Mouse (Mus musculus) c-Kit-negative CD71-positive TER-119-positive erythroid progenitor cells, embryonic 14.5 days (primary cell): ENCODE measurements around the gene Ceacam19.
"Not testable (repeated sequence)": the region's sequence is repeated elsewhere in the genome, so short reads cannot be mapped to it uniquely, and the experiment has no call there.

Experiments
- DNase-seq: peaks from one replicate; pipeline ENCODE4 v3.0.0-alpha.2; 2013; ENCODE audit warnings: low read depth, low spot score

Ceacam19 gene

DNA sequence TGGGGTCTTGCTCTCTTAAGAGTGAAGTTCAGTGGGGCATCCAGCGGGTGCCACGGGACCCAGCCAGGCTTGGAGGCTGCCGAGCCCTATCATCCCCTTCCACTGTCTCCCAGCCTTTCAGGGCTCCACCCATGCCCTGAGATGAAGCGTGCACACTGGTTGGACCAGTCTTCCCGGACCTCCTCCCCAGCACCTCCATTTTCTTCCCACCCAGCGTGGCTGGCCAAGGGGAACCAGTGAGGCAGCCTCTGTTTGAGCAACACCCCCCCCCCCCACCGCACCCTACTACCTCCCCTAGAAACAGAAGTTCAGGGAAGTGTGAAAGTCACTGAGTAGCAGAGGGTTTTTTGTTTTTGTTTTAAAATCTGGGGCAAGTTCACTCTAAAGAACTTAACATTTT, at the start of gene Ceacam19:
Ceacam19 (minus strand) TSS at position 117 of the 400 bp plus-strand sequence.
- DNase-seq, result no peak

DNA sequence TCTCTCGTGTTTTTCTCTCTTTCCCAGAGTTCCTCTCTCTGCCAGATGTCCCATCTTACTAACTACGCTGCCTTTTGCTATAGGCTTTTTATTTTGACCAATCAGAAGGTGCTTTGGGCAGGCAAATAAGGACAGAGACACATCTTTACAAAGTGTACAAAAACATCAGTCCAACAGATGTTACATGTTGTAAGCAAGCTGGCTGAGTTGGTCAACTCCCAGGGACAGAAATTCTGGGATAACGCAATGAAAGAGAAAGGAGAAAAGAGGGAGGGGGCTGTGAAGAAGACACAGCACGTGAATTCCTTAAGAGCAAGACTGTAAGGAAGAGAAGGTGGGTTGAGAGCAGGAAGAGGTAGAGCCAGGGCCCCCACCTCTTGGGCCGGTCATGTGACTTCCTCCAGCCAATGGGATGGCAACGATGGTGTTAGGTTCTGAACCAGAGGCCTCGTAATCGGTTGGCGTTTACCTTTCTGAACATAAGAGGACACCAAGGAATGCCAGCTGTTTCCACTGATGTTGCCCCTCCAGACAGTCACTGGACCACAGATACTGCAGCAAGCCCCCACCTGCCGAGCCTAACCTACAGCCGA, 49.6 kb upstream of the Ceacam19 start:
- DNase-seq, result no peak

DNA sequence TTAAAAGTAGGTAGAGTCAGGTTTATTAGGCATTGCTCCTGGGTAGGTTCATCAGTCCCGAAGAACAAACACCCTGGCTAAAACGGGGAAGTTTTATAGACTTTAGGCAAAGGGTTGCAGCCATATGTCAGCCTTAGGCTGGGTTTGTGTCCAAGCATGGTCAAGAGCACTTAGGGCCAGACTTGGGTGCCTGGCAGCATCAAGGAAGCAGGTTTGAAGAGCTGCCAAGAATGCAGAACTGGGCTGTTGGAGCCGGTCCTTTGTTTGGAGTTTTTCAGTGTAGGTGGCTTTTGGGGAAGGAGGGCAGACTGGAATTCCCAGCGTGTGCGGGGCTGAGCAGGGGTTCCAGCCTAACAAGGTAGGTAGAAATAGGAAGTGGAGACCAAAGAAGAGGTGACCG, 48.2 kb upstream of the Ceacam19 start:
- DNase-seq, result no peak

- DNase-seq, result no peak
These were observed 47.5 kb upstream of the Ceacam19 start for GRCm38 (mm10) chr7:19935171-19935751.

- no peak for DNase-seq
These were observed 45.4 kb upstream of the Ceacam19 start for GRCm38 (mm10) chr7:19932877-19933809.

DNA sequence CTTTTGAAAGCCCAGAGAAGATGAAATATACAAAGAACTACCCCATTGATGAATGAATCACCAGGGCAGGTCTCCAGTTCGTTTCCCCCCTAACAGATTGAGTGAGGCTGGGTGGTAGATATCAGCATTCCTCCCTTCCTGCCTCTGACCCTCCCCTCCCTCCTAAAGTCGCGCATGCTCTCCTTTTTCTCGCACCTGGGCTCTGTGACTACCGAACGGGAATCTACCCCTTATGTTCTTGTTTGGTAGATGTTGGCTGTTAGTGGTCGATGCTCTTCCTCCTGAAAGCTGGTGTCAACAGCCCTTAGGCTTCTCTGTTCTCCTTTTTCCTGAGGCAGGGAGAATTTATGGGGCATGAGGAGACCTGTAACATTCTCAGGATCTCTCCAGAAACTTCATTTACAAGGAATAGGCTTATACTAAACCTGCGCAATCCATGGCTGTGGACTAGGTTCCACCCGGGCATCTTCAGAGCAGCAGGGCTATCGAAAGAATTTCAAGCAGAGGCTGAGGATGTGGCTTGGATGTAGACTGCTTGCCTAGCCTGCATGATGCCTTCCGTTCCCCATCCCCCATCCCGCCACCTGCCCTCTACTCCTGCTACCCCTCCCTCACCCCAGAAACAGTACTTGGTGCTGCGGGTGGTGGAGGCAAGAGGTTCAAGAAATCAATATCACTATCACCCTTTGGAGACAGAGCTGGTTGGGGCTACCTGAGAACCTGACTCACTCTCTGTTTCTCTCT, 44.5 kb upstream of the Ceacam19 start:
- no peak for DNase-seq

GRCm38 (mm10) chr7:19930481-19930880, 42.7 kb upstream of the Ceacam19 start:
- not testable (repeated sequence) for DNase-seq

GRCm38 (mm10) chr7:19928486-19928885, 40.7 kb upstream of the Ceacam19 start:
- no peak for DNase-seq

DNA sequence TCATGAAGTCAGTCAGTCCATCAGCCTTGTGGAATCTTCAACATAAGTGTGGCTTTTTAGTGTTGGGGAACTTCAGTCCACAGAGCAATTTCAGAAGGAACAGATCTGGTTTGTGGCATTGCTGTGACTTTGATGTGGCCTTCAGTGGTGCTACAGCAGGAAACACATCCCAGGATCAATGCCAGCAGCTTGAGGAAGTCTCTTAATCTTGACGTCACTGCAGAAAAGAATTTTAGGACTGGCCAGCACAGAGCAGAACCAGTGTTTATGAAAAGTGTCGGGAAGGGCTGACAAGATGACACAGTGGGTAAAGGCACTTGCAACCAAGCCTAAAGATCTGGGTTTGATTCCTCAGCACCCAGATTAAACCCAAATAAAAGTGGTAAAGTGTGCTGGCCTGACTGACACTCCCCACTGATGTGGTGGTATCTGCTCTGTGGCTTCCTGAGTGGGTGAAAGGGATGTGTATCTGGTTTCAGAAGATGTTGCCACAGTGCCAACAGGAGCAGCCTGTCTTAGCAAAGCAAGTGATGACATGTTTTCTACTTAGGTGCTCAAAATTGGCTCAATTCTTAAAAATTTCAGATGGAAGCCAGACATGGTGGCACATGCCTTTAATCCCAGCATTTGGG, 39.2 kb upstream of the Ceacam19 start:
- DNase-seq, result no peak

DNA sequence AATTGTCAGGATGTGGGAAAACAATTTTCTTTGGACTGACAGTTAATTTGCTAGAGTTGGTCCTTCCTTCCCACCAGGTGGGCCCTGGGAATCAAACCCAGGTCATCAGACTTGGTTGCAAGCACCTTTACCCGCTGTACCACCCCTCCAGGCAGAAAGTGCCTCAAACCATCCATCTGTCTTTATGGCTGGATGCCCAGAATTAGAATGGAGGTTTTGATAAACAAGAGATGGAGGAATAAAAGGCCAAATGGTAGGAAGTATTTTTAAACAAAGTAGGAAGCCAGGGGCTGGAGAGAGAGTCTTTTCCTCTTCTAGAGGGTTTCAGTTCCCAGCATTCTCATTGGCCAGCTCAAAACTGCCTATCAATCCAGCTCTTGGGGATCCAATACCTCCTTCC, 37.6 kb upstream of the Ceacam19 start:
- no peak for DNase-seq

DNA sequence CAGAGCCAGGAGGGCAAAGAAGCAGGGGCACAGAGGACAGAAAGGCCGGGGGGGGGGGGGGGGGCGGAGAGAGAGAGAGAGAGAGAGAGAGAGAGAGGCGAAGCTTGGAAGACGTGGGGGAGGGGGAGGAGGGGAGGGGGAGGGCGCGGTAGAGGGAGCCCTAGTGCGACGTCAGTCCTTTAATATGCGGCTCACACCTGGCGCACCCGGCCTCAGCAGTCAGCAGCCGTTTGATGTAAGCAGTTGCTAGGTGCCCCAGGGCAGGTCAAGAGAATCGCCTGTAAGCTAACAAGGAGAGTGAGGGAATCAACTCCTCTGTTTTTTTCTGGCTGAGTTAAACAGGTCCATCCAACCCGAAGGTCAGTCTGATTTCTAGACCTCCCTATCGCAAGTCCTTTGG, 36.0 kb upstream of the Ceacam19 start:
- no peak for DNase-seq

DNA sequence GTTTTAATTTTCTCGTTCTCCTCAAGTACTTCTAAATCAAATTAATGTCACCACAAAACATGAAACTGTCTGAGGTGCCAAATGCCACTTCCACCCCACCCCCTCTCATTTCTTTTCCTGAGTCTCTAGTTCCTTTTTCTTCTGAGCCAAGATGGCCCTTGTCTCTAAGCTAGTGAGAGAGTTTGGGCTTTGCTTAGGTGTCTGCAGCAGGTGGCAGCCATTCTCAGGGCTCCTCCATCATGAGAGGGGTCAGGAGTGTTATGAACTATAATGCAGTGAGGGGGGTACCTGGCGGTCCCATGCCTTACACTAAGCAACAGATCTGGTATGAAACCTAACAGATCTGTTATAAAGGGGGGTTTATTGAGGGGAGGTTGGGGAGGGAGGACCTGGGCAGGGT, 35.6 kb upstream of the Ceacam19 start:
- DNase-seq, result no peak

- no peak for DNase-seq
These were observed 32.9 kb upstream of the Ceacam19 start, which contains the start of gene Pvr for GRCm38 (mm10) chr7:19920506-19921261. Pvr (minus strand) TSS chr7:19921160.

DNA sequence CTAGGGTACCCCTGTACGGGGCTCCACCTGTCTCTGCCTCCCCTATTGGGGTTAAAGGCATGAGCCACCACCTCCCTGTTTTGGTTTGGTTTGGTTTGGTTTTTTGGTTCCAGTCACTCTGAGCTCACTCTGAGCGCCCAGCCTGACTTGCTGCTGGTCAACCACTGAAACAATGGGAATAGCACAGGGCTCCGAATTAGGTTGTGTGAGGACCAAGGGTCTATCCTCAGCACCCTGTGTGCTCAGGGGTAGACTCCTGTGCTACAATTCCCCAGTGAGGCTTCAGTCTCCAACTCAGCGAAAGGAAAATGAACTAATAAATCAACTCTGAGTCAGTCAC, 32.4 kb upstream of the Ceacam19 start:
- no peak for DNase-seq

DNA sequence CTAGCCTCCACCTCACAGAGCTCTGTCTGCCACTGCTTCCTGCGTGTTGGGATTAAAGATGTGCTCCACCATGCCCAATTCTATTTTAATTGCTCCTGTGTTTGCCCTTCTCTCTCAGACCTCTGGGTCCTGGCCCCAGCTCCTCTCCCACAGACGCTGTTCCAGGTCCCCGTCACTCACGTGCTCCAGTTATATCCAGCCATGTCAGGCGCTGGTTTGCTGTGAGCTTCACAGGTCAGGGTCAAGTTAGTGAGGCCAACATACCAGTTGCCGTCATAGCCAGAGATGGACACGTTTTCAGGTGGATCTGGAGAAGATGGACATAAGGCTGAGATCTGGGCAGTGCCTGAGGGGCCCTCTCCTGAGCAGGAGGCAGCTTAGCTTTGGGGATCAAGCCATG, 26.8 kb upstream of the Ceacam19 start:
- DNase-seq, result no peak

DNA sequence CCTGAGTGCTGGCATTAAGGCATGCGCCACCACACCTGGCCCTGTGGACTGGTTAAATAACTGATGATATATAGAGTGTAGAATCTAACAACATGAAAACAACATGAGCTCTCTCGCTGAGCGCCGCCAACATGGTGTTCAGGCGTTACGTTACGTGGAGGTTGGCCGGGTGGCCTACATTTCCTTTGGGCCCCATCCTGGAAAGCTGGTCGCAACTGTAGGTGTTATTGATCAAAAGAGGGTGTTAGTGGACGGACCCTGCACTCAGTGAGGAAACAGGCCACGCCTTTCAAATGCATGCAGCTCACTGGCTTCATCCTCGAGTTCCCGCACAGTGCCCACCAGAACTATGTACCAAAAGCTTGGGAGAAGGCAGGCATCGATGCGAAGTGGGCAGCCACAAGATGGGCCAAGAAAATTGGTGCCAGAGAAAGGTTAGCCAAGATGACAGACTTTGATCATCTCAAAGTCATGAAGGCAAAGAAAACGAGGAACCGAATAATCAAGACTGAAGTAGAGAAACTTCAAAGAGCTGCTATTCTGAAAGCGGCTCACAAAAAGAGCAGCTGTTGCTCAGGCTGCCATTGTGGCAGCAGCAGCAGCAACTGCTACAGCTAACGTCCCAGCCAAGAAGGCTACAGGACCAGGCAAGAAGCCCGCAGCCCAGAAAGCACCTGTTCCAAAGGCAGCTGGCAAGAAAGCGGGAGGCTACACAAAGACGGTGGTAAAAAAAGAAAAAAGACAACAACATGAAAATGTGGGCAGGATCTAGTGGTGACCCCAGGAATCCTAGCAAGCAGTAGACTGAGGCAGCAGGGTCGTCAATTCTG, 24.1 kb upstream of the Ceacam19 start:
- DNase-seq, result no peak

DNA sequence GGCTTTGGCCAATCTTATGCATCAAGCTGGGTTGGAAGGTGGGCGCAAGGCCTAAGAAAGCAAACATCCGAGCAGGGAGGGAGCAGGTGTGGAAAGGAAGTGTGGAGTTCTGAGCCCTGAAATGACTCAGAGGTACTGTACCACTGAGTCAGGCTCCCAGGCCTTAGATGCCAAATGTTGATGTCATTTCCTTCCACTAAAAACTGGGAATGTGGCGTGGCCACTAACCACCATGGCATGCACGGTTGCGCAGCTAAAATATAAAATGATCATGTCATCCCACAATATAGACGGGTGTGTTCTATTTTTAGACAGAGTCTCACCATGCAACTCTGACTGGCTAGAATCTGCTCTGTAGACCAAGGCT, 23.5 kb upstream of the Ceacam19 start:
- DNase-seq, result no peak

DNA sequence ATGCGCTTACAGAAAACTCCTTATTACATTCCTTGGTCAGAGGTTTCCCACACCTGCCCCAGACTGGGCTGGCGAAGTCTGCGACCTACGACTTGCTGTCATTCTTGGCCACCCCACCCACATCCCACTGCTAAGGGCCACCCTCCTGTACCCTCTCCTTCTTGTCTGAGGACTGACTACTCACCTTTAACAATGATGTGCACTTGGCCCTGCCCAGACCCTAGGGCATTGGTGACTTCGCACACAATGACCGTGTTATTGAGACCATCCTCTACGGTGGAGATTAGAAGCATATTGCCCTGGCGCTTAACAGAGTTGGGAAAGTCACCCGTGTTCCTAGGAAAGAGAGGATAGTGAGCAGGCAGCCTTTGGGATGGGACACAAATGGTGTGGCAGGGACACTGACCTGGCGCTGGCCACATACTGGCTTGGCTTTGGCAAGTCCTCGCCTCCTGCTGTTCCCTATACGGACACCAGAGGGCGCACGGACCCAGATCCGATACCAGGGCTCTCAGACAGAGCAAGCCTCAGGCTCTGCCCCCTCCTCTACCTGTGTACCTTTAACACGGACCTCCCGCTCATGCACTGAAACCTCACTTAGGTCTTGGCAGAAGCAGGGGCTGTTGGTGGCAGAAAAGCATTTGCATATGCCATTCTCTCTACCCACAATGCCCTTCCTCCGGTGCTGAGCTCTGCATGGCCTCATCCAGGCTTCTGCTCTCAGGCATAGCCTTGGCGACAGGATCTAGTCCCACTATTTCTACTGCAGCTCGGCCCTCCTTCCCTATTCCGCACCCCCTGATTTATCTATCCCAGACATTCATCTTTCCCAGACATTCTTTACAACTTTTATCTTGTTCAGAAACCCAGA, 22.9 kb upstream of the Ceacam19 start:
- DNase-seq, result peak; percentile 16

DNA sequence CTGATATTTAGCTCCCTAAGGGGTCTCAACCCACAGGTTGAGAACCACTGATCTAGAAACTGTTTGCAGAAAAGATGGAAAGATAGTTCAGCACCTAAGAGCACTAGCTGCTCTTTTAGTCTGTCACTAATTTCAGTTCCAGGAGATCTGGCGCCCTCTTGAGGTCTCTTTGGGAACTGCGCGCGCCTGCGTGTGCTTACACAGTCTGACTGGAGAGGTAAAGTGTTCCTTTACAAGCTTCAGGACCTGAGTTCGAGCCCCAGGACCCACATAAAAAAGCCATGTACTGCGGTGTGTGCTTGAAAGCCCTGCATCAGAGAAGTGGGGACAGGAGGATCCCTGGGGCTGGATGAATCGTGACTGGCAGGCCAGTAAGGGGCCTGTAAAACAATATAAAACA, 2.1 kb upstream of the Ceacam19 start:
- peak; percentile 5 for DNase-seq
